Mouse (Mus musculus): ENCODE measurements at regions not wholly inside any gene's neighbourhood (a gene's known extent, or its start where the extent isn't known, plus 50 kb on each side); places are given as distances from the start of the nearest gene placed in this dataset.

DNA sequence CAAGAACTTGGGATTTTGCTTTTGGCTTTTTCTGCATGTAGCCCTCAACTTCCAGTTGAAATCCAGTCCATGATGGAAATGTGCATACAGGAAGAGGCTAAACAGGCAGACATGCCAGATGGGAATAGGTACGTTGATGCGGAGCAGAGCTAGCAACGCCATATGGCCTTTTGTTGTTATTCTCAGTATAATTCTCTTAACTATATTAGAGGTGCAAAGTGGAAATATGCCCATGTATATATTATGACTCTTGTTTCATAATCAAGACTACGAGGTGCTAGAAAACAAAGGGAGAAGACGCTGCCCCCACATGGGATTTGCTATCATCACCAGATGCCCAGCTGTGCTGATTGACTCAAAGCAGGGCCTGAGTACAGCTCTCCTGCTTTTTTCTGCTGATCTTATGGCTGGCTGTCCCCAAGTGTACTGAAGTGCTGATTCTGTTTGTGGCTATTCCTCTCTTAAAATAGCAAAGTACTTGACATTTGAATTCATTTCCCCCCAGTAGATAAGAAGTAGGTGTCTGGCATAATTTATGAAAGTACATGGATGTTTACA lies 159.7 kb upstream of the Tmtc4 start:
- Histone ChIP-seq H3K4me1 (0 out of 2 replicates have a peak, but pooled peaks cover 4% of the 10 kb centered on the region), H3K9me3 (no peaks in the 10 kb centered on the region), H3K4me3 (no peak overlapping the region), H3K36me3 (no peaks in the 10 kb centered on the region), H3K9ac (no peak overlapping the region), H3K27me3 (replicated peaks) (no peaks in the 10 kb centered on the region), H3K4me2 (replicated peaks) (no peak overlapping the region), H3K27ac (no peak overlapping the region)
- WGBS = 76% methylated on average over 5 of the region's 5 CpGs
- no peak for ATAC-seq (ENCODE audit: low FRiP score, low read depth)

GRCm38 (mm10) chr14:123138743-123139705 lies 155.2 kb upstream of the Tmtc4 start:
- no peak overlapping the region for H3K9ac ChIP-seq
- H3K27ac ChIP-seq = no peak overlapping the region
- H3K4me3 ChIP-seq = no peak overlapping the region
- ATAC-seq (ENCODE audit: low FRiP score, low read depth) = peak; percentile 93
- 40% methylated on average over 6 of the region's 6 CpGs for WGBS
- no peaks in the 10 kb centered on the region for H3K9me3 ChIP-seq
- 0 out of 2 replicates have a peak, but pooled peaks cover 4% of the 10 kb centered on the region for H3K4me1 ChIP-seq
- H3K27me3 ChIP-seq (replicated peaks) = no peaks in the 10 kb centered on the region
- no peak overlapping the region for H3K4me2 ChIP-seq (replicated peaks)
- H3K36me3 ChIP-seq = no peaks in the 10 kb centered on the region

DNA sequence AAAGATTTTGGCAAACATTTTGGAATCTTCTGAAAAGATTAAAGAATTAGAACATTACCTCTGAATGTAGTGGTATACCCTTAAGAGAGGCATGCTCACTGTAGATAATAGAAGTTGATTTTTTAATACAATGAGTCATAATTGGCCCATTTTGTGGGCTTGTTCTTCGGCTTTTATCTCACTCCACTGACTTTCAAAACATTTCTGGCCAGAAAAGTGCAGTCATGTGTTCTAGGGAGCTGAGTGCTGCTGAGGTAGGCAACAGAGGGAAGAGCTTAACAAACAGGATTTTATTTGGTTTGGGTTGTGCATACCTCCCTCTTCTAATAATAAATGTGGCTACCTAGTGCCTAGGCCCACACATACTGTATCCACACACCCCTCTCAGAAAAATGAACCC lies 150.1 kb upstream of the Tmtc4 start:
- H3K9me3 ChIP-seq = no peaks in the 10 kb centered on the region
- H3K4me1 ChIP-seq = no peaks in the 10 kb centered on the region
- no peak overlapping the region for H3K27ac ChIP-seq
- H3K4me3 ChIP-seq = no peak overlapping the region
- H3K9ac ChIP-seq = no peak overlapping the region
- no peak for ATAC-seq (ENCODE audit: low FRiP score, low read depth)
- no peak overlapping the region for H3K4me2 ChIP-seq (replicated peaks)
- no peaks in the 10 kb centered on the region for H3K36me3 ChIP-seq
- no peaks in the 10 kb centered on the region for H3K27me3 ChIP-seq (replicated peaks)
- 61% methylated on average over 1 of the region's 1 CpGs for WGBS

- H3K36me3 ChIP-seq = no peaks in the 10 kb centered on the region
- H3K4me2 ChIP-seq (replicated peaks) = no peak overlapping the region
- no peaks in the 10 kb centered on the region for H3K4me1 ChIP-seq
- 0 out of 2 replicates have a peak, but pooled peaks cover 3% of the 10 kb centered on the region for H3K9me3 ChIP-seq
- 82% methylated on average over 2 of the region's 2 CpGs for WGBS
- no peak for ATAC-seq (ENCODE audit: low FRiP score, low read depth)
- H3K4me3 ChIP-seq = no peak overlapping the region
- H3K27me3 ChIP-seq (replicated peaks) = no peaks in the 10 kb centered on the region
- no peak overlapping the region for H3K9ac ChIP-seq
- no peak overlapping the region for H3K27ac ChIP-seq
Observed at GRCm38 (mm10) chr14:123120361-123120760, 136.5 kb upstream of the Tmtc4 start.

DNA sequence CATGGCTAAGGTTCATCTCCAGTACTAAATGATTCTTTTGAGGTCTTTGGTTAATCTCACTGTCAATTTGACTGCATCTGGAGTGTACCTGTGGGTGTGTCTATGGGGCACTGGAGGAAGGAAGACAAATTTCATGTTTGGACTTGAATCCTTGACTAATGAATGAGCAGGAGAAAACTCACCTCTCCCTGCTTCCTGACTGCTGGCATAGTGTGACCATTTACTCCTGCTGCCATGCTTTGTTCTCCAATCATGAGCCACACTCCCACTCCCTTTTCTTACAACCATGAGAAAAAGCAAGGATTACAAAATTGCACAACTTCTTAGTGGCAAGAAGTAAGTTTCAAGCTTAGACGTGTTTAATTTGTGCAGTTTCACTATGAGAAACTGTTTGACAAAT lies 132.5 kb upstream of the Tmtc4 start:
- no peaks in the 10 kb centered on the region for H3K36me3 ChIP-seq
- H3K27me3 ChIP-seq (replicated peaks) = no peaks in the 10 kb centered on the region
- no peak overlapping the region for H3K4me2 ChIP-seq (replicated peaks)
- no peak overlapping the region for H3K4me3 ChIP-seq
- no peak for ATAC-seq (ENCODE audit: low FRiP score, low read depth)
- no peak overlapping the region for H3K9ac ChIP-seq
- H3K4me1 ChIP-seq = no peaks in the 10 kb centered on the region
- H3K27ac ChIP-seq = no peak overlapping the region
- whole genome bisulfite sequencing = 85% methylated on average over 1 of the region's 1 CpGs
- H3K9me3 ChIP-seq = no peaks in the 10 kb centered on the region

DNA sequence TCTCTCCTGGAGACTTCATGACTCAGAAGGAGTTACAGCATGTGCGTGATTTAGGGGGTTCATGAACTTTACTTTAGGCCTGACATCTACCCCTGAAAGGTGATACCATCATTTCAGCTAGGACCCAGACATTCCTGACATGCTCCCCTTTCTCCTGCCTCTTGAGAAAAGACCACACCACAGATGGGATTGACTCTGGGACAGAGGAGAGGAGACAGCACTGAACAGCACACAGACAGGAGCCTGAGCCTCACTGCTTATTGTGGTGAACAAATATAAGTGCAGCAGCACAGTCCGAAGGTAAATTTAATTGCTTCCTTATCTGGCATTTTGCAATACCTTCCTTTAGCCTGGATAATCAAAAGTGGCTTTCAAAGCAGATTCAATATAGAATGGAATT lies 126.7 kb upstream of the Tmtc4 start:
- H3K4me3 ChIP-seq = no peak overlapping the region
- no peak overlapping the region for H3K4me2 ChIP-seq (replicated peaks)
- 84% methylated on average over 2 of the region's 2 CpGs for WGBS
- no peaks in the 10 kb centered on the region for H3K36me3 ChIP-seq
- H3K9ac ChIP-seq = no peak overlapping the region
- no peak overlapping the region for H3K27ac ChIP-seq
- no peaks in the 10 kb centered on the region for H3K4me1 ChIP-seq
- H3K9me3 ChIP-seq = no peaks in the 10 kb centered on the region
- no peaks in the 10 kb centered on the region for H3K27me3 ChIP-seq (replicated peaks)
- ATAC-seq (ENCODE audit: low FRiP score, low read depth) = no peak

DNA sequence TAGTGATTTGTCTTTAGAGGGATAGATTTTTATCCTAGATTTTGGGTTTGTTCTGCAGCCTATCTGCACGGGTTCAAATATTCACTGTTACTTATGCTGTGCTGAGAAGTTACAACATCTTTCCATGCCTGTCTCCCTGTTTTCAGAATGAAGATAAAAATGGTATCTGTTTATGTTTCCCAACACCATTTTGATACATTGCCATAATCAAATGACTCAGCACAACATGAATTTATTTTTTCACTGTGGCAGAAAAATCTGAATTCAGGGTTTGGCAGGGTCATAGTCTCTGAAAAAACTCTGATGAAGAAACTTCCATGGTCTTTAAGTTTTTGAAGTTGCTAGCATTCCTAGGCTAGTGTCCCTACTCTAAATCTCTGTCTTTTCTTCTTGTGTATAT lies 116.5 kb upstream of the Tmtc4 start:
- 79% methylated on average over 1 of the region's 1 CpGs for WGBS
- H3K4me3 ChIP-seq = no peak overlapping the region
- H3K36me3 ChIP-seq = no peaks in the 10 kb centered on the region
- no peak overlapping the region for H3K4me2 ChIP-seq (replicated peaks)
- H3K27ac ChIP-seq = no peak overlapping the region
- no peak overlapping the region for H3K9ac ChIP-seq
- H3K4me1 ChIP-seq = no peaks in the 10 kb centered on the region
- ATAC-seq (ENCODE audit: low FRiP score, low read depth) = no peak
- no peaks in the 10 kb centered on the region for H3K9me3 ChIP-seq
- H3K27me3 ChIP-seq (replicated peaks) = no peaks in the 10 kb centered on the region

DNA sequence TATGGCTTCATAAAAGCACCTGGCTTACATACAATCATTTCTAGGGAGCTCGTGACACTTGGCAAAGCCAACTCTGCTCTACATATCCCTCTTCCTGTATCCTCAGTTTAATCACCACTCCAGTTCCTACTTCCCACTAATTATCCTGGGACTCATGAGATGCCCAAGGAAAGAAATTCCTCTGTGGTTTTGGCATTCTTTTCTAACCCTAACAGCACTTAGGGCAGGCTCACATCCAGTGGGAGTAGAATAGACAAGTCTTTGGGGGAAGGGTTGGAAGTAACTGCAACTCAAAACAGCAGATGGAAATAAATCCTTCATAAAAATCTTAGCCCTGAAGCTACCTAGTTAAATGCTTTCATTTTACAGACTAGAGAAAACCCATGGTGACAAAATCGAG lies 112.3 kb upstream of the Tmtc4 start:
- whole genome bisulfite sequencing = 83% methylated on average over 2 of the region's 2 CpGs

DNA sequence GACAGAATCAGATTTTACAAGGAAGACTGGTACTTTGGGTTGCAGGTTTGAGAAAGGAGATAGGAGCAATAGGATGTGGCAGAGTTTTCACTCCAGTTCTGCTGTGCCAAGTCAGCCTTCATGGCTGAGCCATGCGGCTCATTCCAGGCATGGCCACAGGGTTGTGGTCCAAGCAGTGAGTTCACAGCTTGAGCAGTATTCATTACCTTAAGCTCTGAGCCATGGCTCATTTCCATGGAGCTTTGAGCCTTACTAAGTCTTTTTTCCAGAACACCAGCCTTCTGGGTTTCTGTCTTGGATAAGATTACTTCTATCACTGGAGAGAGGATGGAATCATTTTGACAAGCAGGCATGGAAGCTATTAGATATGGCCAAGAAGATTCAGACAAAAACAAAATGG lies 98.2 kb upstream of the Tmtc4 start:
- WGBS = 95% methylated on average over 1 of the region's 1 CpGs
- no peak overlapping the region for H3K27ac ChIP-seq
- no peak overlapping the region for H3K9ac ChIP-seq
- H3K4me2 ChIP-seq (replicated peaks) = no peak overlapping the region
- no peaks in the 10 kb centered on the region for H3K4me1 ChIP-seq
- H3K27me3 ChIP-seq (replicated peaks) = no peaks in the 10 kb centered on the region
- no peaks in the 10 kb centered on the region for H3K9me3 ChIP-seq
- ATAC-seq (ENCODE audit: low FRiP score, low read depth) = no peak
- H3K36me3 ChIP-seq = no peaks in the 10 kb centered on the region
- H3K4me3 ChIP-seq = no peak overlapping the region

More for the DNA sequence above, 112.3 kb upstream of the Tmtc4 start:
- Histone ChIP-seq H3K36me3 (no peaks in the 10 kb centered on the region), H3K4me3 (no peak overlapping the region), H3K4me1 (no peaks in the 10 kb centered on the region), H3K9me3 (no peaks in the 10 kb centered on the region), H3K4me2 (replicated peaks) (no peak overlapping the region), H3K27ac (no peak overlapping the region), H3K9ac (no peak overlapping the region), H3K27me3 (replicated peaks) (no peaks in the 10 kb centered on the region)
- no peak for ATAC-seq (ENCODE audit: low FRiP score, low read depth)

DNA sequence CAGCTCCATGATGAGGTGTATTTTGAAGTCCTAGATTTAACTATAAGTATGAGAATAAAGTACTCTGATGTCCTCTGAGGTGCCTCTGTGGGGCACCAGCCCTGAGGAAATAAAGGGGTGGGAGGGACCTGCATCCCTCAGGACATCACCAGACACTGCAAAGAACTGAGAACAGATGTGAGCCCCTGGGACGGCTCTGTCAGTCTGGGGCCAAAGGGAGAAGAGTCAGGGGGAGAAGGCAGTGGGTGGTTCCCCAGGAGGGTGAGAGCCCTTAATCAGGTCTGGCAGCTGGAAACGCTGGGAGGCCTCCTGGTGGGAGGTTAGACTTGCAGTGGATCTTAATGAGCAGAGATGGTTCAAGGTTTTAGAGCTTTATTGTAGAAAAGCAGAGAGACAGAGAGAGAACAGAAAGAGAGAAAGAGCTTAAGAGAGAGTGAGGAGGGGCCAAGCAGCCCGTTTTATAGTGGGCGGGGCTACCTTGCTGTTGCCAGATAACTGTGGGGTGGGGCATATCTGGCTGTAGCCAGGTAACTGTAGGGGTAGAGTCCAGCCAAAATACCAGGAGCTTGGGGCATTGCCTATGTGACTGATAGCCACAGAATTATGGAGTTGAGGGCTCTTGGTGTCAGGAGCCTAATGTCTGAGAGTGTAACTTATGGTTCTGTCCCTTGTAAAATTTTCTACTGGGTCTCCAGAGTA lies 97.3 kb upstream of the Tmtc4 start:
- no peaks in the 10 kb centered on the region for H3K27me3 ChIP-seq (replicated peaks)
- H3K4me3 ChIP-seq = no peak overlapping the region
- 34% methylated on average over 4 of the region's 4 CpGs for WGBS
- no peaks in the 10 kb centered on the region for H3K9me3 ChIP-seq
- no peak overlapping the region for H3K9ac ChIP-seq
- no peak overlapping the region for H3K27ac ChIP-seq
- no peak overlapping the region for H3K4me2 ChIP-seq (replicated peaks)
- ATAC-seq (ENCODE audit: low FRiP score, low read depth) = no peak
- no peaks in the 10 kb centered on the region for H3K4me1 ChIP-seq
- no peaks in the 10 kb centered on the region for H3K36me3 ChIP-seq

DNA sequence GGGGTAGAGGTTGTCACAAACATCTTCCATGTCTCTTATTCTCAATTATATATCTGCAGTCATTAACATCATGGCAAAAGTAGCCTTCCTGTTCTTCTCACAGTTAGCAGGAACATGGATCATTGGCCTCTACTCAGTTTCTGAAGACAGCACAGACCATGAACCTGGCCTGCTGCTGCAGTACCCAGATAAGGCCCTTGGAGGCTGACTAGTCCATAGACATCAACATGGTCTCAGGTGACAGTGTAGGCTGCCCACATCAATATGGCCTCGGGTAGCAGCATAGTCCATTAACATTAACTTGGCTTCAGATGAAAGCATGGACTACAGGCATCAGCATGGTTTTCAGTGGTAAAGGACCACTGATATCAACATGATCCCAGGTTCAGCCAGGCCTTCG lies 95.9 kb upstream of the Tmtc4 start:
- 91% methylated on average over 2 of the region's 2 CpGs for WGBS
- Histone ChIP-seq H3K4me1 (no peaks in the 10 kb centered on the region), H3K36me3 (no peaks in the 10 kb centered on the region), H3K9me3 (no peaks in the 10 kb centered on the region), H3K4me3 (no peak overlapping the region), H3K27ac (no peak overlapping the region), H3K27me3 (replicated peaks) (no peaks in the 10 kb centered on the region), H3K4me2 (replicated peaks) (no peak overlapping the region), H3K9ac (no peak overlapping the region)
- ATAC-seq (ENCODE audit: low FRiP score, low read depth) = no peak

DNA sequence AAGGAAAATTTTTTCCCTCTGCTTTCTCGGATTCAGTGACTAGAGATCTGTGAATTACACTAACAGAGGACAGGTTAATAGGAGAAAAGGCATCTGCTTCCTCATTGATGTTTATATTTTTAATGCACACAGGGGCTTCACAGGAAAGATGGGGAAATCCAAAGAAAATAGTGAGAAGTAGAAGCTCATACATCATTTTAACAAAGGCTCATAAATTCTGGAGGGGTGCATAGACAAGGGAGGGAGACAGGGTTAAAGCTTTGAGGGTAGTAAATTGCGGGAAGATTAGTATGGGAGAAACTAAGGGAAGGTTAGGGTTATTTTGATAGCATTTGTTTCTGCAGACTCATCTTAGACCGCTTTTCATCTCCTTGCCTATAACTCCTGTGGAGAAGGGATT lies 95.0 kb upstream of the Tmtc4 start:
- Histone ChIP-seq H3K4me2 (replicated peaks) (no peak overlapping the region), H3K4me3 (no peak overlapping the region), H3K36me3 (no peaks in the 10 kb centered on the region), H3K27me3 (replicated peaks) (no peaks in the 10 kb centered on the region), H3K4me1 (no peaks in the 10 kb centered on the region), H3K9ac (no peak overlapping the region), H3K9me3 (no peaks in the 10 kb centered on the region), H3K27ac (no peak overlapping the region)
- WGBS = 71% methylated on average over 3 of the region's 3 CpGs
- no peak for ATAC-seq (ENCODE audit: low FRiP score, low read depth)

Measured in neural tube, embryonic 12.5 days (tissue).